Mouse (Mus musculus) small intestine, adult 2 months (tissue): ENCODE data around the gene Mdfi.

Experiments used
- CTCF ChIP-seq: fragments of 200-500 bp; IDR thresholded peaks from 2 replicates; pipeline ENCODE4 v1.5.1; 2012; ENCODE audit warnings: low read depth, mild to moderate bottlenecking, control low read depth, inconsistent platforms, low read length, moderate library complexity, mixed read lengths; ENCODE audit not compliant: insufficient replicate concordance, insufficient read length; ENCODE audit errors: extremely low read depth
- POLR2A ChIP-seq: fragments of 200-500 bp; IDR thresholded peaks from 2 replicates; pipeline ENCODE4 v1.6.1; 2012; ENCODE audit warnings: low read depth, mild to moderate bottlenecking, control low read depth, inconsistent platforms, low read length, moderate library complexity

- TF ChIP-seq CTCF (no peak), POLR2A (no peak)
Measured at GRCm38 (mm10) chr17:47767081-47767455, 67.4 kb downstream of the Mdfi start.
